Mouse (Mus musculus): ENCODE results near the gene Pskh1. TPM values are rescaled to one million over a fixed set of nuclear protein-coding genes. Genes with fewer than 3 reads are reported as not detected.

Pskh1 gene
- total RNA-seq, 2 experiments from 2014 or later: 14.8 to 20.2 TPM

DNA sequence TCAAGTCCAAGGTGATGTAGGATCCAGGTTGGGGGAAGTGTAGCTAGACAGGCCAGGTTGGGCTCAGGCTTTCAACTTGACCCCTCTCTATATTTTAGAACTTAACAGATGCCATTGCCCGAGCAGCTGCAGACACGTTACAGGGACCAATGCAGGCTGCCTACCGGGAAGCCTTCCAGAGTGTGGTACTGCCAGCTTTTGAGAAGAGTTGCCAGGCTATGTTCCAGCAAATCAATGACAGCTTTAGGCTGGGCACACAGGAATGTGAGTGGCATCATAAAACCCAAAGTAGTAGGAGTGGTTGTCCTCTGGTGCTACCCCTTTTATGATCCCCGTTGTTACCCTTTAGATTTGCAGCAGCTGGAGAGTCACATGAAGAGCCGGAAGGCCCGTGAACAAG, 9.4 kb upstream of the Pskh1 start:
- no peak for ATAC-seq (replicated peaks; ENCODE audit: poor library complexity)

- peak; percentile 45; the same call in 1 of the 2 replicates for ATAC-seq (replicated peaks; ENCODE audit: poor library complexity)
These were observed 7.8 kb upstream of the Pskh1 start for GRCm38 (mm10) chr8:105892432-105892831.

DNA sequence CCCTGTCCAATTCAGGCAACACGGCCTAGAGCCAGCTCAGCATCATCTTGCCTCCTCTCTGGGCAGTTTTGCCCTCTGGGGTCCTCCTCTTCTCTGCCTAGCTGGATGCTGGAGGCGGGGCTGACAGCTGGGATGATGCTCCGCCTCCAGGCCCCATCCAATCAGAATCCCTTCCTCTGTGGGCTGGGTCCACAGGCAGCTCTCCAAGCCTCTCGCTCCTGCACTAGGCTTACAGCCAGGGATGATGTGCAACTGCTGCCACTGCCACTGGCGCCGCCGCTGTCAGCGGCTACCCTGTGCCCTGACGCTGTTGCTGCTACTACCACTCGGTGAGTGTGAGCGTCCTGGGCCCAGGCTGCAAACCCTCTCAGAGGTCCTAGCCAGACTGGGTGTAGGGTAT, 6.9 kb upstream of the Pskh1 start, which contains the start of gene Nrn1l:
Nrn1l (plus strand) TSS at position 229 of the 400 bp plus-strand sequence.
- peak; percentile 83 for ATAC-seq (replicated peaks; ENCODE audit: poor library complexity)

- no peak for ATAC-seq (replicated peaks; ENCODE audit: poor library complexity)
These were observed 2.3 kb upstream of the Pskh1 start for GRCm38 (mm10) chr8:105897801-105898480.

DNA sequence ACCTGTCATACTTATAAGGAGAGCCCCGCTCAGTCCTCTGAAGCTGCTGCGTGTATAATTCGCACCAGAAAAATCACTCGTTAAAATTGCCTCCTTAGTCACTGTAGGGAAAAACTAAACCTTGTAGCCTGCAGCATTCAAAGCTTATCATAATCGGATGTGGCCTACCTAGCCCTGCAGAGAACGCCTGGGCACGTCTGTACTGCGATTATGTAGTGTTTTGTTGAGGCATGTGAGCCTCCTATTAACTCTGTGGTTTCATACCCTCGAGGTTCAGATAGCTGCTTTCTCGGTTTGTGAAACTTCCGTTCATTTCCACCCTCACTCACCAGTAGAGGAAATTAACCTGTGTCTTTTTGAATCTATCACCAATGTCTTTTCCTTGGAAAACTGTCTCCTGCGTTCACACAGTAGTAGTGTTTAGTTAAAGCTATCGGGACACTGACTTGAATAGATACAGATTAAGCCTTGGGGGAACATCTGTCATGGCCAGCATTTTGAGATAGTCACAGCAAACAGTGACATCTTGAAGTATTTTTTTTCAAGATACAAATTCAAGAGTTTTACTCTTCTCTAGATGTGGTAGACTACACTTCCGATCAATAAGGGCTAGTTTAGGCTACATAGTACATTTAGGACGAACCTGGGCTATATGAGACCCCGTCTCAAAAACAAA, 838 bp downstream of the Pskh1 start:
- peak; percentile 68 for ATAC-seq (replicated peaks; ENCODE audit: poor library complexity)

- no peak for ATAC-seq (replicated peaks; ENCODE audit: poor library complexity)
These were observed 19.1 kb downstream of the Pskh1 start for GRCm38 (mm10) chr8:105919390-105919789.

GRCm38 (mm10) chr8:105925123-105925522, 24.9 kb downstream of the Pskh1 start:
- no peak for ATAC-seq (replicated peaks; ENCODE audit: poor library complexity)

DNA sequence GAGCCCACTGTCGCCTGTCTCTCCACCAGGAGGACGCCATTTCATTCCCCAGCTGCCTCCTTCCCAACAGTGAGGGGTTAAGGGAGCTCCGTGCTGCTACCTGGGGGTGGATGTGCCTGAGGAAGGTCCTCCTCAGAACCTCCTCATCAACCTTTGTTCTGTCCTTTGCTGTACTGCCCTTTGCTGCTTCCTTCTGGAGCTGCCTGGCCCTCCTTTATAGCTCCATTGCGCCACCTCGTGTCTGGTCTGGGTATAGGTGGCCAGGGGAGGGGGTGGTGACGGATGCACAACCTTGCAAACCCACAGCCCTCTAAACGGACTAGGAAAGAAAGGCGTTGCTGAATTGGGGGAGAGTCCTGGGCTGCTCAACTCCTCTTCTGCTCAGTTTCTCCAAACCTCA, 30.4 kb downstream of the Pskh1 start:
- peak; percentile 97 for ATAC-seq (replicated peaks; ENCODE audit: poor library complexity)

DNA sequence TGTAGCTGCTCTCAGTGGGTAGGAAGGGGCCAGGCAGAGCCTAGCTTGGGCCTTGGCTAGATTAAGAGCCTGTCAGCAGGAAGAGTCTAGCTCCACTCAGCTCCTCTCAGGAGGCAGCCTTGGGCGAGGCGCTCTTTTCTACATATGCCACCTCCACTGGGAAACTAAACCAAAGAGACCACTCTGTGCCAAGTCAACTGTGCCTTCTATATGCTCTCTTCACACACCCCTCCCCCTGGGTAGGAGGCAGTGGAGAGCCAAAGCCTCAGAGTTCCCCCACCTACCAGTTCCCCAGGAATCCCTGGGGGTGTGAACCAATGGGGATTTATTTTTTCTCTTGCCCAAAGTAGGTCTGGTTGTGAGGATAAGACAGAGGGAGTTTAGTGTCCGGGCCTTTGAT, 31.0 kb downstream of the Pskh1 start:
- no peak for ATAC-seq (replicated peaks; ENCODE audit: poor library complexity)

GRCm38 (mm10) chr8:105932525-105932924, 32.3 kb downstream of the Pskh1 start:
- no peak for ATAC-seq (replicated peaks; ENCODE audit: poor library complexity)

DNA sequence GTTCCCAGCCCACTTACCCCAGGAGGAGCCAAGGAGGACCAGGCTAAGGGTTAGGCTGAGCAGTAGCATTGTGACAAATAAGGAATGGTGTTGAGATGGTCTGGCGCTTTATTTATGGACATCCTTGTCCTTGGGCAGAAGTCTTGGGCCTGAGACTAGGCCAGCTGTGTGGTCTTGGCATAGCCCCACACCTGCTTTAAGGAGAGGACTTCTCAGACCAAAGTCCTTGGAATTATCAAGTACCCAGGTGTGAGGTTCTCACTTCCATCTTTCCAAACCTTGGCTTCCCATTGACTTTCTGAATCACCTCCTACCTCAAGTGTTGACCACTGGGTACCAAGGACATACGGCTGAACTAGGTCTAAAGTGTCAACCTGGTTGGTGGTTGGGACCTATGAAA, 33.5 kb downstream of the Pskh1 start, which contains the start of gene Ctrl:
Ctrl (minus strand) TSS at position 101 of the 400 bp plus-strand sequence.
- no peak for ATAC-seq (replicated peaks; ENCODE audit: poor library complexity)

DNA sequence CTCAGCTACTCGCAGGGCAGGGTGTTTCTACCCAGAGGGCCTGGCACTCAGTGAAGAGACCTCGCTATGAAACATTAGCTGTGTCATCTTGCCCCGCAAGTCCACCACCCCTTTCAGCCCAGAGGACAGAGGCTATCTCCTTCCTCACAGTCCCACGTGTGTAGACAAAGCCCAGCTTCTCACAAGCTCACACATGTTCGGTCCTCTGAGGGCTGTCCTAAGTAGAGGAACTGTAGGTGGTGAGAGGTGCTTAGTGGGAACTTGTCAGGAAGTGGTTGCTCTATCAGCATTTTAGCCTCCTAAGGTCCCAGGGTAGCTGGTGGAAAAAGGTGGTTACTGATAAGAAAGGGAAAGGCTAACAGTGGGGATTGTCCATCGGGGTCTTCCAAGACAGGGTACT, 34.9 kb downstream of the Pskh1 start:
- no peak for ATAC-seq (replicated peaks; ENCODE audit: poor library complexity)

DNA sequence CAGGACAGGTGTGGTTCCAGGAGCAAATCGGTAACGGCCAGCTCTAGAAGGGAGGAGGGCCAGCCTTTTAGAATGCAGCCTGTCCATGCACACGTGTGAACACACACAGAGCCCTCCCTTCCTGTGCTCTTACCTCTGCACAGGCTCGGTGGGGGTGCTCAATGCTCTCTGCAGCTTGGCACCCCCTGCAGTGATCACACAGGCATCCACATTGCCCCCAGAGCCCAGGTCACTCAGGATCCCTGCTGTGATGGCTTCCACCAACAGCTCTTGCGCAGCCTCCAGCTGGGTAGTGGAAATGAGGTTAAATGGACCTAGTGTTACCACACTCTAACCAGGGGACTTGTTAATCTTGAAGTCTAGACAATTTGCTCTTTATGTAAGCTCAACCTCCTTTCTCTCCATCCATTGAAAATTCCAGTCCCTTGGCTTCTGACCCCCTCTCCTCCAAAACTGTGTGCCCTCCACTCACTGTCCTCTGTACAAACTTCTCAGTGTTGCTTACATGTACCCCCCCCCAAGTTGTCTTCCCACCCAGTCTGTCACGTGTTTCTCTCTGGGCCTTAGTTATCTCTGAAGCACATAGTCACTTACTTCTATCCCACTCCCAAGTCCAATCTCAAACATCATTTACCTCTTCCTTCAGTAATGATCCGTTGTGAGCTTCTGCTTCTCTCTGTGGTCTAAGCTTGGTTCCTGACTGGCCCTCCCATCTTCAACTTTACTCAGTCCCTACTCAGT, 35.8 kb downstream of the Pskh1 start:
- no peak for ATAC-seq (replicated peaks; ENCODE audit: poor library complexity)

- ATAC-seq (replicated peaks; ENCODE audit: poor library complexity): peak; percentile 81
These were observed 36.7 kb downstream of the Pskh1 start for GRCm38 (mm10) chr8:105936866-105937475.

GRCm38 (mm10) chr8:105937496-105938305, 37.5 kb downstream of the Pskh1 start:
- peak; percentile 54 for ATAC-seq (replicated peaks; ENCODE audit: poor library complexity)

DNA sequence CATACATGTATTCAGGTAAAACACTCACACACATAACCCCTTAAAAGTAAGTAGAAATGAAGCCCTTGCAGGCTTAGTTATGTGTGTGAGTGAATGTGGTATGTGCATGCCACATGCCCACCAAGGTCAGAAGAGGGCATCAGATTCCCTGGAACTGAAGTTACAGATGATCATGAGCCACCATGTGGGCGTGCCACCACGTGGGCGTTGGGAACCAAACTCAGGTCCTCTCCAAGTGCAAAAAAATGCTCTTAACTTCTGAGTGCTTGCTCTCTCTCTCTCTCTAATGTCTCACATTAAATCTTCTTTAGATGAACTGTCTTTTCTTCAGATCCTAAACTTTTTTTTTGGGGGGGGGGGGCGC, 38.0 kb downstream of the Pskh1 start, which contains the start of gene Psmb10:
Psmb10 (minus strand) TSS at position 139 of the 364 bp plus-strand sequence.
- ATAC-seq (replicated peaks; ENCODE audit: poor library complexity): peak; percentile 40

- no peak for ATAC-seq (replicated peaks; ENCODE audit: poor library complexity)
These were observed 41.8 kb downstream of the Pskh1 start for GRCm38 (mm10) chr8:105942026-105942425.

GRCm38 (mm10) chr8:105942542-105942941, 42.3 kb downstream of the Pskh1 start:
- ATAC-seq (replicated peaks; ENCODE audit: poor library complexity): no peak

GRCm38 (mm10) chr8:105943321-105943739, 43.1 kb downstream of the Pskh1 start, which contains the start of gene Lcat:
Gene Lcat (minus strand): TSS chr8:105943382.
- no peak for ATAC-seq (replicated peaks; ENCODE audit: poor library complexity)

DNA sequence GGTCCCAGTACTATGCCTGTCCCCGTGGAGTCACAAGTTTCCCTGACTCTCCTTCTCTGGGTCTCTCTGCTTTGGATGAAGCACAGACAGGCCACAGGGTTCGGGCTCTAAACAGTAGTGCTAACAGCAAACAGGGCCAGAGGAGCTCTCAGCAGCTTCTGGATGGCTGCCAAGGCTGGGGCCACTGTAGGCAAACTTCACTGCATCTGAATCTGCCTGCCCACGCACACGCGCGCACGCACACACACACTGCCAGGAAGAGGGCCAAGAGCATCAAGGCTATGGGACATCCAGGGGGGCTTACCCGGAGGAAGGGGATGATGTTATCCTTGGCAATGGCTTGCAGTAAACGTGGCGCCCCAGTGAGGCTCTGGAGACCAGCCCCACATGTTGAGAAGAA, 49.1 kb downstream of the Pskh1 start:
- ATAC-seq (replicated peaks; ENCODE audit: poor library complexity): 0 out of 2 replicates have a peak, but pooled peaks have one; percentile 23
